Comparison of ENCODE assay signal across 12 mouse cellular contexts in the genomic region with DNA sequence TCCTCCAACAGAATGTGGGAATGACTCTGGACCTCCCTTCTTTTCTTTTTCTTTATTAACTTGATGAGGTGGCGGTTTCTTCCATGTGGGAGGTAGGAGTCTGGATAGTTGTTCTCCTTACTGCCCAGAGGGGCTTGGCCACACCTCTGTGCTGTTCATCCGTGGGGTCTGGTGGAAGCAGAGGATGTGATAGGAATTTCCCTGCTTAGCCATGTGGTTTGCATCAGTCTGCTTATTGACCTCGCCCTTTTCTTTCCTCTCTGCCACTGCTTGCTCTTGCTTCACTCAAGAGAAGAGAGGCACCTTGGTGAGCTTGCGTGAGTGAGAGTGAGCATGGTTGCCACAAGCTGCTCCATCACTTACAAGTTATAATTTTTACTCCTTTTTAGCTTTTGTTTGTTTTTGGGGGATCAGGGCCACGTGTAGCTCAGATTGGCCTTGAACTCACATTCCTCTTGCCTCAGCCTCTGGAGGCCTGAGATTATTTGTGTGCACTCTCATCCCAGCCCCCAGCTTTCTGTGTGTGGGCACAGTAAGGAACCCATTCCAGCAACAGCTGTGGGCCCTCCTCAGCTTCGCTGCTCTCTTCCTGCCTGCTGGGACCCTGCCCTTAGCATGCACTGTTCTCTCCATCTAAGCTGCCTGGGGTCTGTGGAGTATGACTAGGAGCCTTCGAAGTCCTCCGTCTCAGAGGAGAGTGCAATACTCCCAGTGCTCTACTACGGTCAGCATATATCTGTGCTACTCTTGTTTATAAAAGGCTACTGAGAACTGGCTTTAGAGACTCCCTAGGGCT. TPM values are rescaled to one million over a fixed set of nuclear protein-coding genes. Genes with fewer than 3 reads are reported as not detected.
DNase-seq lines count a peak whose midpoint lies in the region; ATAC-seq lines count a peak whose summit lies in the region.
"Had no signal": no experiment of that assay in that cellular context is flagged by ENCODE, and none has a peak within 500 bp of the region (broad histone marks: within the 10 kb centered on the region; RNA-seq: fewer than 3 reads in every experiment).

No protein-coding gene starts in this region.

- ATAC-seq in heart, embryonic 11.5 days (replicated peaks; ENCODE audit: insufficient number of reproducible peaks, low FRiP score, low TSS enrichment), result peak; percentile 40; the same call in 1 of the 2 replicates
- ATAC-seq in midbrain, embryonic 13.5 days, result no peak
- ATAC-seq in midbrain, embryonic 15.5 days (replicated peaks), result no peak
- ATAC-seq in intestine, embryonic 16.5 days, result no peak

- no peak for DNase-seq in heart, postnatal 10 days
- peak; percentile 48 for DNase-seq in yolk sac, embryonic 10.5 days (ENCODE audit: low spot score)
- no peak for DNase-seq in layer of hippocampus, adult 11-12 months (ENCODE audit: low spot score)
- DNase-seq in left cerebral cortex, postnatal 4 days, result no peak
- DNase-seq: adrenal gland, postnatal 36 days; thymus, adult 18-20 months had no signal

- H3K36me3 ChIP-seq in heart, embryonic 11.5 days (ENCODE audit: control insufficient read depth, insufficient read depth, low read length), result no peaks in the 10 kb centered on the region
- no peaks in the 10 kb centered on the region for H3K36me3 ChIP-seq in midbrain, embryonic 13.5 days
- no peaks in the 10 kb centered on the region for H3K36me3 ChIP-seq in midbrain, embryonic 15.5 days (replicated peaks)
- no peaks in the 10 kb centered on the region for H3K36me3 ChIP-seq in intestine, embryonic 16.5 days (ENCODE audit: control insufficient read depth, insufficient read depth, low read length)
- H3K36me3 ChIP-seq: neural tube, embryonic 12.5 days had no signal

- peaks cover 44% of the 10 kb centered on the region for H3K4me1 ChIP-seq in heart, embryonic 11.5 days (ENCODE audit: control insufficient read depth, insufficient read depth, low read length)
- H3K4me1 ChIP-seq in midbrain, embryonic 13.5 days (replicated peaks), result peaks cover 52% of the 10 kb centered on the region
- peaks cover 41% of the 10 kb centered on the region for H3K4me1 ChIP-seq in midbrain, embryonic 15.5 days
- peaks cover 72% of the 10 kb centered on the region for H3K4me1 ChIP-seq in intestine, embryonic 16.5 days (ENCODE audit: control insufficient read depth, insufficient read depth, low read length)

- H3K4me2 ChIP-seq in heart, embryonic 11.5 days, result no peak overlapping the region
- H3K4me2 ChIP-seq in midbrain, embryonic 13.5 days (replicated peaks), result no peak overlapping the region
- no peak overlapping the region for H3K4me2 ChIP-seq in midbrain, embryonic 15.5 days
- H3K4me2 ChIP-seq in intestine, embryonic 16.5 days (ENCODE audit: low read depth, low read length), result no peak overlapping the region
- H3K4me2 ChIP-seq: neural tube, embryonic 12.5 days had no signal

- H3K4me3 ChIP-seq in heart, embryonic 11.5 days (ENCODE audit: low read depth, low read length), result no peak overlapping the region
- no peak overlapping the region for H3K4me3 ChIP-seq in midbrain, embryonic 13.5 days (replicated peaks)
- H3K4me3 ChIP-seq in midbrain, embryonic 15.5 days, result no peak overlapping the region
- H3K4me3 ChIP-seq in intestine, embryonic 16.5 days (ENCODE audit: low read length), result no peak overlapping the region
- H3K4me3 ChIP-seq: neural tube, embryonic 12.5 days had no signal

- no peak overlapping the region for H3K9ac ChIP-seq in heart, embryonic 11.5 days (ENCODE audit: low read depth, low read length)
- H3K9ac ChIP-seq in midbrain, embryonic 13.5 days (replicated peaks), result no peak overlapping the region; the same call in 1 of the 2 replicates
- H3K9ac ChIP-seq in midbrain, embryonic 15.5 days, result no peak overlapping the region
- no peak overlapping the region for H3K9ac ChIP-seq in intestine, embryonic 16.5 days (ENCODE audit: low read depth, low read length)
- H3K9ac ChIP-seq: neural tube, embryonic 12.5 days had no signal

- no peaks in the 10 kb centered on the region for H3K9me3 ChIP-seq in heart, embryonic 11.5 days (replicated peaks; ENCODE audit: control insufficient read depth, low read length)
- no peaks in the 10 kb centered on the region for H3K9me3 ChIP-seq in midbrain, embryonic 13.5 days
- H3K9me3 ChIP-seq in midbrain, embryonic 15.5 days, result no peaks in the 10 kb centered on the region
- no peaks in the 10 kb centered on the region for H3K9me3 ChIP-seq in intestine, embryonic 16.5 days (ENCODE audit: control insufficient read depth, low read length)
- H3K9me3 ChIP-seq: neural tube, embryonic 12.5 days had no signal

- no peaks in the 10 kb centered on the region for H3K27me3 ChIP-seq in heart, embryonic 11.5 days (ENCODE audit: control insufficient read depth, insufficient read depth, low read length)
- no peaks in the 10 kb centered on the region for H3K27me3 ChIP-seq in midbrain, embryonic 13.5 days
- H3K27me3 ChIP-seq in midbrain, embryonic 15.5 days (replicated peaks), result no peaks in the 10 kb centered on the region
- H3K27me3 ChIP-seq in intestine, embryonic 16.5 days (replicated peaks; ENCODE audit: control insufficient read depth, insufficient read depth, low read length), result no peaks in the 10 kb centered on the region
- H3K27me3 ChIP-seq: CH12.LX; neural tube, embryonic 12.5 days had no signal

- intact Hi-C loops in heart, postnatal 10 days (cut with DNase I), result no loop called here
- intact Hi-C loops in left cerebral cortex, postnatal 4 days (cut with DNase I), result no loop called here

- H3K27ac ChIP-seq in heart, embryonic 11.5 days (ENCODE audit: low read depth, low read length), result peak overlapping the region; percentile 16; the same call in 1 of the 2 replicates
- 0 out of 2 replicates have a peak overlapping the region, but pooled peaks have one; percentile 11 for H3K27ac ChIP-seq in midbrain, embryonic 13.5 days
- H3K27ac ChIP-seq in midbrain, embryonic 15.5 days, result no peak overlapping the region
- peak overlapping the region; percentile 58 for H3K27ac ChIP-seq in intestine, embryonic 16.5 days (ENCODE audit: low read length)
- H3K27ac ChIP-seq: neural tube, embryonic 12.5 days had no signal

- WGBS in heart, embryonic 11.5 days (ENCODE audit: insufficient replicate concordance), result 49% methylated on average over 9 of the region's 9 CpGs
- 65% methylated on average over 9 of the region's 9 CpGs for WGBS in midbrain, embryonic 13.5 days
- 71% methylated on average over 9 of the region's 9 CpGs for WGBS in midbrain, embryonic 15.5 days
- 43% methylated on average over 9 of the region's 9 CpGs for WGBS in intestine, embryonic 16.5 days

RNA-seq across cellular contexts. Expression of a gene that starts 31.0 kb away (rescaled TPM):
- polyA plus RNA-seq in heart, embryonic 11.5 days (2014; fragmentation: Nextera tagmentation; extraction: Ambion mirVana), result 96.6 and 97.3 TPM in 2 replicates
- 10 to 100 TPM; 82.1 to 91.4 TPM for total RNA-seq in heart, postnatal 10 days (2021)
- polyA plus RNA-seq in midbrain, embryonic 13.5 days (2015; fragmentation: Nextera tagmentation; extraction: Ambion mirVana), result 172 and 173 TPM in 2 replicates
- polyA plus RNA-seq in midbrain, embryonic 15.5 days (2015; fragmentation: Nextera tagmentation; extraction: Ambion mirVana), result 148 TPM in 2 replicates
- 115 and 116 TPM in 2 replicates for polyA plus RNA-seq in intestine, embryonic 16.5 days (2015; fragmentation: Nextera tagmentation; extraction: Ambion mirVana)
- 100 to 1,000 TPM; 204 to 212 TPM for total RNA-seq in left cerebral cortex, postnatal 4 days (2021)
